Mouse (Mus musculus) liver, embryonic 14.5 days (tissue): ENCODE measurements around the gene Gtf2a2. TPM values are rescaled to one million over a fixed set of nuclear protein-coding genes. Genes with fewer than 3 reads are reported as not detected.

Experiments
- ATAC-seq: fragments of 200-750 bp; cut with Nextera tagmentation; 2 replicates; pipeline ENCODE4 v1.8.0; 2017; ENCODE audit warnings: moderate number of reproducible peaks, mild to moderate bottlenecking, moderate library complexity; ENCODE audit not compliant: insufficient read depth
- DNase-seq, 3 experiments: peaks; one replicate each; pipeline ENCODE4 v3.0.0-alpha.2; 2012 to 2013; ENCODE audit warnings: low read depth in 3 of 3, low spot score in 3 of 3
- H3K27ac ChIP-seq: fragments of 300-500 bp; sonication (generic); 2 replicates; pipeline ENCODE4 v1.5.1; 2014; ENCODE audit warnings: moderate library complexity, mild to moderate bottlenecking, control low read depth, inconsistent platforms
- H3K27me3 ChIP-seq: fragments of 300-500 bp; sonication (generic); 2 replicates; pipeline ENCODE4 v1.6.1; 2014; ENCODE audit warnings: mild to moderate bottlenecking, low read length, moderate library complexity; ENCODE audit not compliant: control insufficient read depth, insufficient read depth
- H3K36me3 ChIP-seq: fragments of 300-500 bp; sonication (generic); replicated peaks from 2 replicates; pipeline ENCODE4 v1.6.1; 2014; ENCODE audit warnings: low read depth; ENCODE audit not compliant: control insufficient read depth, insufficient read depth
- H3K4me1 ChIP-seq, 2 experiments: fragments of 200-500 bp in 1 of 2; fragments of 300-500 bp in 1 of 2; sonication (generic) in 1 of 2; replicated peaks; 2 replicates each; pipeline ENCODE4 v1.6.1; 2012 to 2014; ENCODE audit warnings: antibody characterized with exemption in 1 of 2, inconsistent platforms in 1 of 2, low read length in 1 of 2; ENCODE audit not compliant: control insufficient read depth in 2 of 2, insufficient read depth in 2 of 2
- H3K4me2 ChIP-seq: fragments of 300-500 bp; sonication (generic); 2 replicates; pipeline ENCODE4 v1.6.1; 2014; ENCODE audit warnings: low read depth, mild to moderate bottlenecking, control low read depth, moderate library complexity
- H3K4me3 ChIP-seq, 2 experiments: fragments of 200-500 bp in 1 of 2; fragments of 300-500 bp in 1 of 2; sonication (generic) in 1 of 2; 2 replicates each; pipeline ENCODE4 v1.5.1; 2012 to 2014; ENCODE audit warnings: low read depth in 2 of 2, low read length in 2 of 2, mild to moderate bottlenecking in 2 of 2, control low read depth in 1 of 2, inconsistent platforms in 1 of 2, moderate library complexity in 1 of 2; ENCODE audit not compliant: insufficient read depth in 1 of 2
- H3K9ac ChIP-seq: fragments of 300-500 bp; sonication (generic); replicated peaks from 2 replicates; pipeline ENCODE4 v1.6.1; 2014; ENCODE audit warnings: mild to moderate bottlenecking, control low read depth, moderate library complexity
- H3K9me3 ChIP-seq: fragments of 300-500 bp; sonication (generic); 2 replicates; pipeline ENCODE4 v1.6.1; 2016; ENCODE audit warnings: low read length, mixed read lengths; ENCODE audit not compliant: control insufficient read depth
- CTCF ChIP-seq: IDR thresholded peaks from 2 replicates; pipeline ENCODE4 v1.5.1; 2016; ENCODE audit warnings: antibody characterized with exemption, low read depth, control low read depth
- EP300 ChIP-seq: IDR thresholded peaks from 2 replicates; pipeline ENCODE4 v1.6.1; 2016; ENCODE audit warnings: antibody characterized with exemption, low read depth
- WGBS: fragments of 180-500 bp; shearing (Covaris S2); extraction: QIAGEN DNeasy Blood & Tissue Kit; methylation state at CpG from one replicate; pipeline ENCODE4 v1.1.7; 2014; ENCODE audit not compliant: insufficient replicate concordance; 5-methylcytosine and 5-hydroxymethylcytosine counted together
- polyA plus RNA-seq, 2 experiments: library from polyadenylated mRNA; depleted of rRNA in 1 of 2; stranded (reverse) in 1 of 2; unstranded in 1 of 2; fragments of >200 nt; fragmentation: Nextera tagmentation in 1 of 2; extraction: Ambion mirVana in 1 of 2; gene quantifications; 2 replicates each; pipeline versions ENCODE4 v1.2.1 to v1.2.3; 2012 to 2014

Gtf2a2 gene
- polyA plus RNA-seq, 2 experiments: 55.2 to 150 TPM

- ATAC-seq: no peak
- Histone ChIP-seq H3K4me1 (peaks cover 4 to 18% of the 10 kb centered on the region in 2 experiments; a peak in 3 of 4 replicates), H3K27ac (no peak overlapping the region), H3K27me3 (no peaks in the 10 kb centered on the region), H3K9ac (no peak overlapping the region), H3K36me3 (peaks cover 22% of the 10 kb centered on the region), H3K4me3 (no peak overlapping the region), H3K4me2 (no peak overlapping the region), H3K9me3 (no peaks in the 10 kb centered on the region)
- TF ChIP-seq EP300 (no peak), CTCF (no peak)
- DNase-seq: no peak
These were observed 12.3 kb downstream of the Gtf2a2 start for GRCm38 (mm10) chr9:70024648-70025047.

DNA sequence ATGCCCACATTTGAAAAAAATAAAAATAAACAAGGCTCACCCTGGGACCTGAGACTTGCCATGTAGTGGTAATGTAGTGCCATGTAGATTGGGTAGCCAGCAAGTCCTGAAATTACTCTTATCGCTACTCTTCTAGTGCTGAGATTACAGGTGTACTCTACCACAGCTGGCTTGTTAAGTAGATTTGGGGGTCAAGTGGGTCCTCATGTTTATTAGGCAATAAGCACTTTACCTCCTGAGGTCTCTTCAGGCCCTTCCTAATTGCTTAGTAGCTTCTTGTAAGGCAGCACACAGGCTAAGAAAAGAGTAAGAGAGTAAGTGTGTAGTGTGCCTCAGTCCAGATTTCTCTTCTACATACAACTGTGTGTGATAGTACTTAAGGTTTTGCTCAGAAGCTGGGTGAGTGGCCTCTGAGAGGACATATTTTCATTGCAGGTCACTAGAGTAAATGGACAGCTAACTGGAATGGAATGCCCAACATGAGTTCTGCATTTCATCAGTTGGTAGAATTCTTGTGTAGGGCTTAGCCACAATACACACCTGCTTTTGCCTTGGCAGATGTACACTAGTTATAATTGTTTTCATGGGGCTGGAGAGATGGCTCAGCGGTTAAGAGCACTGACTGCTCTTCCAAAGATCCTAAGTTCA is 13.1 kb downstream of the Gtf2a2 start:
- no peak overlapping the region for H3K4me2 ChIP-seq
- H3K4me1 ChIP-seq: peaks cover 4 to 18% of the 10 kb centered on the region in 2 experiments; a peak in 3 of 4 replicates
- WGBS: 70% methylated on average over 2 of the region's 2 CpGs
- no peaks in the 10 kb centered on the region for H3K27me3 ChIP-seq
- H3K4me3 ChIP-seq: no peak overlapping the region
- H3K9me3 ChIP-seq: no peaks in the 10 kb centered on the region
- H3K36me3 ChIP-seq: peaks cover 17% of the 10 kb centered on the region
- no peak for TF ChIP-seq CTCF
- no peak for TF ChIP-seq EP300
- ATAC-seq (no peak), DNase-seq (no peak)
- H3K27ac ChIP-seq: no peak overlapping the region
- H3K9ac ChIP-seq: no peak overlapping the region

- Histone ChIP-seq H3K27me3 (no peaks in the 10 kb centered on the region), H3K4me3 (no peak overlapping the region), H3K4me2 (no peak overlapping the region), H3K9me3 (no peaks in the 10 kb centered on the region), H3K36me3 (no peaks in the 10 kb centered on the region), H3K4me1 (0 out of 4 replicates have a peak, but pooled peaks cover 0 to 4% of the 10 kb centered on the region in 2 experiments), H3K27ac (no peak overlapping the region), H3K9ac (no peak overlapping the region)
- DNase-seq (no peak), ATAC-seq (no peak)
- WGBS: 30% methylated on average over 1 of the region's 1 CpGs
- TF ChIP-seq CTCF (no peak), EP300 (no peak)
These were observed 19.8 kb downstream of the Gtf2a2 start for GRCm38 (mm10) chr9:70032167-70032566.

DNA sequence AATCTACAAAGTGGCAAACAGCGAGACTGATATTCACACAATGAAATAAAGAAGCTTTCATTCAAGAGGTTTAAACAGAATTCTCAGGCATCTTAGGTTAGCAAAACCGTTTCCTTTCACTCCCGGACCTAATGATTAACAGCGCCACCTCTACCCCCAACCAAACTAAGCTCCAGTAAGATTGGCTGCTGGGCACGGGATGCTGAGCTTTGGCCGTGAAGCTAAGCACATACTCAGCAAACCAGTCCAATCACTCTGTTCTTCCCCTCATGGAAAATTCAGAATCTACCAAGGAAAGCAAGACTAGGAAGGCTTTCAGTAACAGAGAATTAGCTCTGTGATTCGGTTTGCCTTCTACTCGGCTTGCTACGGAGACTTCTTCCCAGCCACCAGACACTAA is 20.7 kb downstream of the Gtf2a2 start:
- Histone ChIP-seq H3K27ac (no peak overlapping the region), H3K36me3 (no peaks in the 10 kb centered on the region), H3K9me3 (no peaks in the 10 kb centered on the region), H3K4me1 (0 out of 4 replicates have a peak, but pooled peaks cover 0 to 4% of the 10 kb centered on the region in 2 experiments), H3K9ac (no peak overlapping the region), H3K27me3 (no peaks in the 10 kb centered on the region), H3K4me2 (no peak overlapping the region), H3K4me3 (no peak overlapping the region)
- no peak for TF ChIP-seq CTCF
- TF ChIP-seq EP300: no peak
- 60% methylated on average over 9 of the region's 9 CpGs for WGBS
- ATAC-seq (no peak), DNase-seq (no peak)

GRCm38 (mm10) chr9:70034702-70035101 is 22.4 kb downstream of the Gtf2a2 start:
- H3K4me3 ChIP-seq: no peak overlapping the region
- DNase-seq (no peak), ATAC-seq (no peak)
- H3K4me1 ChIP-seq: 0 out of 4 replicates have a peak, but pooled peaks cover 0 to 4% of the 10 kb centered on the region in 2 experiments
- H3K9ac ChIP-seq: no peak overlapping the region
- no peaks in the 10 kb centered on the region for H3K27me3 ChIP-seq
- no peaks in the 10 kb centered on the region; the same call in 1 of the 2 replicates for H3K9me3 ChIP-seq
- TF ChIP-seq CTCF: no peak
- TF ChIP-seq EP300: no peak
- H3K27ac ChIP-seq: no peak overlapping the region
- no peaks in the 10 kb centered on the region for H3K36me3 ChIP-seq
- 55% methylated on average over 7 of the region's 7 CpGs for WGBS
- no peak overlapping the region for H3K4me2 ChIP-seq
